Mouse (Mus musculus) ovary, adult 2 months (tissue): Measurements from ENCODE around the gene Olfr992. TPM values are rescaled to one million over a fixed set of nuclear protein-coding genes. Genes with fewer than 3 reads are reported as not detected.

Experiments
- polyA plus RNA-seq: library from polyadenylated mRNA; depleted of rRNA; stranded (reverse); fragments of >200 nt; gene quantifications from 2 replicates; pipeline ENCODE4 v1.2.3, GENCODE M21; 2012; rRNA removed

Olfr992 gene
- not detected in 2 replicates for polyA plus RNA-seq

GRCm38 (mm10) chr2:85409369-85409768 is at the start of gene Olfr992:
TSS of gene Olfr992 (minus strand) at chr2:85409469.

GRCm38 (mm10) chr2:85443539-85443938 is 34.3 kb upstream of the Olfr992 start, which contains the start of gene Olfr995:
TSS of gene Olfr995 (minus strand) at chr2:85443639.

GRCm38 (mm10) chr2:85436351-85436750 is 27.1 kb upstream of the Olfr992 start, which contains the start of gene Olfr994:
TSS of gene Olfr994 (minus strand) at chr2:85436451.

GRCm38 (mm10) chr2:85414777-85415176 is 5.5 kb upstream of the Olfr992 start, which contains the start of gene Olfr993:
TSS of gene Olfr993 (minus strand) at chr2:85414877.

GRCm38 (mm10) chr2:85363127-85363526 is 46.1 kb downstream of the Olfr992 start, which contains the start of gene Olfr988:
TSS of gene Olfr988 (minus strand) at chr2:85363227.

Other genes with a start within 250 kb of the Olfr992 start
- gene Lrrc55, start 212.3 kb downstream of the Olfr992 start, polyA plus RNA-seq = 3.6 and 4.4 TPM in 2 replicates
- not detected in 2 replicates for gene Olfr987, start 70.2 kb downstream of the Olfr992 start, polyA plus RNA-seq
- not detected in 2 replicates for gene Olfr988, start 46.2 kb downstream of the Olfr992 start, polyA plus RNA-seq
- not detected in 2 replicates for gene Olfr993, start 5.4 kb upstream of the Olfr992 start, polyA plus RNA-seq
- not detected in 2 replicates for gene Olfr994, start 27.0 kb upstream of the Olfr992 start, polyA plus RNA-seq
- not detected in 2 replicates for gene Olfr995, start 34.2 kb upstream of the Olfr992 start, polyA plus RNA-seq
- 6.7 and 7.1 TPM in 2 replicates for gene 4833423E24Rik, start 109.6 kb upstream of the Olfr992 start, polyA plus RNA-seq
- gene Olfr996, start 169.7 kb upstream of the Olfr992 start, polyA plus RNA-seq = not detected in 2 replicates
- gene Olfr998, start 179.5 kb upstream of the Olfr992 start, polyA plus RNA-seq = not detected in 2 replicates
- not detected in 2 replicates for gene Olfr1000, start 202.4 kb upstream of the Olfr992 start, polyA plus RNA-seq
- gene Olfr1002, start 241.2 kb upstream of the Olfr992 start, polyA plus RNA-seq = not detected in 2 replicates